Mouse (Mus musculus): ENCODE data around the gene Barx1. TPM values are rescaled to one million over a fixed set of nuclear protein-coding genes. Genes with fewer than 3 reads are reported as not detected.
A peak's percentile ranks its signal among the peaks of the same experiment; 100 is the strongest.

Barx1 gene
- polyA plus RNA-seq, 1 experiment from 2014 or later = 1.4 TPM

DNA sequence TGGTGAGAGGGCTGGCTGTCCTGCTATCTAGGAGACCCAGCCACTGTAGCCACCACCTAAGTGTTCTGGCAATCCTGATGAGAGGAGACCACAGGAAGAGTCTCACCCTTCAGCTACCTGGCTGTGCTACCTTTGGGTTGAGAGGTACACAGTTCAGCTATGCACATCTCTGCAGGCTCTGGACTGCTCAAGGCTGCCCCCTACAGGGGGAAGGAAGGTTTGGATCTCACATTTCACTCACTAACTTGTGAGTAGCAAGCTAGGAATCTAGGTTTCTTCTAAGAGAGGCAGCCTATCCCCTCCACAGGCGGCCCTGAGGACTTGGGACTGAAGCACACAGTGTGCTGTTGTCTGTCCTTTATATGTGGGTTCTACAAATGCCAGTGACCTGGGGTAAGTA is 16.6 kb downstream of the Barx1 start:
- no peak for ATAC-seq (replicated peaks; ENCODE audit: low FRiP score)
- H3K4me3 ChIP-seq (ENCODE audit: low read depth, low read length) = no peak overlapping the region
- H3K4me1 ChIP-seq (replicated peaks; ENCODE audit: control insufficient read depth, insufficient read depth, low read length) = no peaks in the 10 kb centered on the region

DNA sequence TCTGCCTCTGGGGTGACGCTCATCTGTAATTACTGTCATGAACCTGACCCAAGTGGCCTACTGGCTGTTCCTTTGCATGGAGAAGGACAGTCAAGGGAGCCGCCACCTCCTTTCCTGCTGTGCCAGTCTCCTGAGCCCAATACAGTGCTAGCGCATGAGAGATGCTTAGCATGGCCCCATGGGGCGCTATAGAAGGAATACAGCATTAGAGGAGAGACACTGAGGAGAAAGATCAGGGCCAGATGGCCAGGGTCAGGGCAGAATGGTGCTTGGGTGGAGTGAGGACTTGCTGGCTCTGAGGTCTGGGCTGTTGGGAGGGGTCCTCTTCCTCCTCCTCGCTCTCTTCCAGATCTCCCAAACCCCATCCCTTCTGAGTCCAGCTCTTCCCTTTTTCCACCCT is 23.9 kb downstream of the Barx1 start:
- H3K9ac ChIP-seq (ENCODE audit: low read length) = no peak overlapping the region
- DNase-seq (ENCODE audit: low spot score) (peak; percentile 47), ATAC-seq (replicated peaks; ENCODE audit: low FRiP score) (no peak)
- WGBS = 31% methylated on average over 5 of the region's 5 CpGs
- no peak overlapping the region for H3K27ac ChIP-seq (ENCODE audit: low read depth, low read length)
- no peaks in the 10 kb centered on the region for H3K36me3 ChIP-seq (ENCODE audit: control insufficient read depth, insufficient read depth, low read length)
- H3K9me3 ChIP-seq (ENCODE audit: control insufficient read depth, low read length) = peaks cover 4% of the 10 kb centered on the region; the same call in 1 of the 2 replicates
- H3K27me3 ChIP-seq (ENCODE audit: control insufficient read depth, insufficient read depth, low read length) = no peaks in the 10 kb centered on the region; the same call in 1 of the 2 replicates
- H3K4me3 ChIP-seq (ENCODE audit: low read depth, low read length) = no peak overlapping the region
- H3K4me1 ChIP-seq (replicated peaks; ENCODE audit: control insufficient read depth, insufficient read depth, low read length) = no peaks in the 10 kb centered on the region
- H3K4me2 ChIP-seq (ENCODE audit: low read depth, low read length, severe bottlenecking) = no peak overlapping the region

More for the DNA sequence above, 16.6 kb downstream of the Barx1 start:
- no peak overlapping the region for H3K27ac ChIP-seq (ENCODE audit: low read depth, low read length)
- H3K9ac ChIP-seq (ENCODE audit: low read length) = no peak overlapping the region
- no peaks in the 10 kb centered on the region; the same call in 1 of the 2 replicates for H3K9me3 ChIP-seq (ENCODE audit: control insufficient read depth, low read length)
- no peaks in the 10 kb centered on the region for H3K36me3 ChIP-seq (ENCODE audit: control insufficient read depth, insufficient read depth, low read length)
- 42% methylated on average over 1 of the region's 1 CpGs for WGBS
- peaks cover 2% of the 10 kb centered on the region; the same call in 1 of the 2 replicates for H3K27me3 ChIP-seq (ENCODE audit: control insufficient read depth, insufficient read depth, low read length)
- no peak overlapping the region for H3K4me2 ChIP-seq (ENCODE audit: low read depth, low read length, severe bottlenecking)
- no peak for DNase-seq (ENCODE audit: low spot score)

DNA sequence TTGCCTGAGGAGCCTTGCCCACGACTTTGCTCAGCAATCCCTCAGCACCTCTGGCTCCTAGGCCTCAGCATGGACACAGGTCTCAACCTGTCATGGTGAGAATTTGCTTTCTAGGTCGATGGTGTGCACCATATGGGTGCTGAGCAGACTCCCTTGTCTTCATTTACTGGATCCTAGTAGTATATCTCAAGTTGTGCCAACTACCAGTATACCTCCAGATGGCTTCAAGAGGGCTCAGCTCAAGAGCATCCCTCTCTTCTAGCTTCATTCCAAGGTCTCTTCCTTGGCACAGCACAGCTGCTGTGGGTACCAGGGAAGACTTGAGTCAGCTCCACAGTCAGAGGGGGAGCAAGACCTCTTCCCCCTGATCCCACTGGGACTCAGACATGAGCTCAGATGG is 29.2 kb downstream of the Barx1 start:
- Histone ChIP-seq H3K9ac (ENCODE audit: low read length) (no peak overlapping the region), H3K27ac (ENCODE audit: low read depth, low read length) (no peak overlapping the region), H3K4me3 (ENCODE audit: low read depth, low read length) (no peak overlapping the region), H3K4me1 (replicated peaks; ENCODE audit: control insufficient read depth, insufficient read depth, low read length) (no peaks in the 10 kb centered on the region), H3K9me3 (ENCODE audit: control insufficient read depth, low read length) (peaks cover 4% of the 10 kb centered on the region; the same call in 1 of the 2 replicates), H3K27me3 (ENCODE audit: control insufficient read depth, insufficient read depth, low read length) (no peaks in the 10 kb centered on the region; the same call in 1 of the 2 replicates), H3K4me2 (ENCODE audit: low read depth, low read length, severe bottlenecking) (no peak overlapping the region), H3K36me3 (ENCODE audit: control insufficient read depth, insufficient read depth, low read length) (no peaks in the 10 kb centered on the region)
- 56% methylated on average over 2 of the region's 2 CpGs for WGBS
- ATAC-seq (replicated peaks; ENCODE audit: low FRiP score) (no peak), DNase-seq (ENCODE audit: low spot score) (no peak)

DNA sequence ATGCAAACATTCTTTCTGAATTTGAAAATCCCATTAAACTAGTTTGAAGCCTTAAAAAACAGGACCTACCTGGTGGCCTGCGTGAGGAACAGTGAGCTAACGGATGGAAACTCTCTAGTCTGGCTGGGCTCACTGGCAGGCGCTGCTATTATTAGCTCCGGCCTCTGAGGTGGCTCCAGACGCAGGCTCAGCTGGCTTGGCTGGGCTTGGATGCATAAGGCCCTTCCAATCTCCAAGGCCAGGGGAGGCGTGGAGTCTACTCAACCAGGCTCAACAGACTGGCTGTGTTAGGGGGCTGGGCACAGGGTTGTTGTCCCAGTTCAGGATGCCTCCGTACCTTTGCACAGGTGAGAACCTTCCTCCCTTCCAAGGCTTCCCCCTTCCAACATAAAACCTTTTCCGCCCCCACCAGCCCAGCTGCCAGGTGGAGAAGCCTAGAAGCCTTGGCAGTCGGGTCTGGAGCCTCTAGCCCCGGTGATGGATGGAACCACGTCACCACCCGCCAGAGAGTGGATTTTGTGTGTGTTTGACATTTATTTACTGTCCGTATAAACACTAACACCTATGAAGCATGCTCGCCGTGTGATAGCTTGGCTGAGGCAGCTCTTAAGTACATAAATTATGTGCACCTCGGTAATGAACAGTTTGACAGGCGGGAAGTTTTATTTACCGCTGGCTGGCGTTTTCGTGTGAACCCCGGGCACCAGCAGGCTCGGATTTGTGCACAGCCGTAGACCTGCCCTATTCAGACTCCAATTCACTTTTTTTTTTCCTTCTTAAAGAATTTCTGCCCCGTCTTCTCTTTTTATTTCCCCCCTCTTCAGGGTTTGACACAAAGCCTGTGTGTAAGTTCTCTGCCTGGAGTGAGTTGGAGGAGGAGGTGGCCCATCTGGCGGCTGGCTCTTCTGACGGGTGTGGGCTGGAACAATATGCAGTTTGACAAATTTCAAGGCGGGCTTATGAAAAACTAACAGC is 31.6 kb downstream of the Barx1 start:
- Histone ChIP-seq H3K4me2 (ENCODE audit: low read depth, low read length, severe bottlenecking) (no peak overlapping the region), H3K27ac (ENCODE audit: low read depth, low read length) (no peak overlapping the region), H3K4me1 (replicated peaks; ENCODE audit: control insufficient read depth, insufficient read depth, low read length) (no peaks in the 10 kb centered on the region), H3K36me3 (ENCODE audit: control insufficient read depth, insufficient read depth, low read length) (no peaks in the 10 kb centered on the region), H3K9ac (ENCODE audit: low read length) (no peak overlapping the region), H3K27me3 (ENCODE audit: control insufficient read depth, insufficient read depth, low read length) (no peaks in the 10 kb centered on the region), H3K4me3 (ENCODE audit: low read depth, low read length) (no peak overlapping the region), H3K9me3 (ENCODE audit: control insufficient read depth, low read length) (peaks cover 4% of the 10 kb centered on the region; the same call in 1 of the 2 replicates)
- no peak for ATAC-seq (replicated peaks; ENCODE audit: low FRiP score)
- WGBS = 69% methylated on average over 27 of the region's 27 CpGs
- DNase-seq (ENCODE audit: low spot score) = no peak

DNA sequence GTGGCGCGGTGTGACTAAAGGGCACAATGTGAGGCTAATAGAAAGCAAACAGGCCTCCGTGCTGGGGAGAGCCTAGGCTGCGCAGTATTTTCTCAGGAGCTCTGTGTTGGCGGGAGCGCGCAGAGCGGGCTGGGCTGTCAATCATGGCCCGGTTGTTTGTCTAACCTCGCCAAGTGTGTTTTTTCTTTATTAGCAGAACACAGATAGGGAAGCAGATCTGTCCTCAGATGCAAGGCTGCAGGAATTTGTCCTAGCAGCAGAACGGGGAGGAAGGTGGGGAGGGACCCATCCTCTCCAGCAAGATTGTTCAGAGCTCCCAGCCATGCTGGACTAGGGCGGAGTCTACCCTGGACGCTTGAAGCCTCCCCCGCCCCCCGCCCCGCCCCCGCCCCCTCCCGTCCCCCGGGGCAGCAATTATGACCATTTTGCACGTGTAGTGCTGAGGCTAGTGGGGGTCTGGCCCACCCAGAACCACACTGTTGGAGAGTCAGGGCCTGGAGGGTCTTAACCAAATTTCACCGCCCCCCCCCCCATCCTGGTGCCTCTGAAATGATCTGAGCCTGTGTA is 43.7 kb downstream of the Barx1 start:
- Histone ChIP-seq H3K4me1 (replicated peaks; ENCODE audit: control insufficient read depth, insufficient read depth, low read length) (peaks cover 3% of the 10 kb centered on the region; the same call in 1 of the 2 replicates), H3K4me2 (ENCODE audit: low read depth, low read length, severe bottlenecking) (peak overlapping the region; percentile 63), H3K9ac (ENCODE audit: low read length) (peak overlapping the region; percentile 57; the same call in 1 of the 2 replicates), H3K9me3 (ENCODE audit: control insufficient read depth, low read length) (no peaks in the 10 kb centered on the region), H3K27ac (ENCODE audit: low read depth, low read length) (no peak overlapping the region), H3K4me3 (ENCODE audit: low read depth, low read length) (peak overlapping the region; percentile 34), H3K27me3 (ENCODE audit: control insufficient read depth, insufficient read depth, low read length) (peaks cover 3% of the 10 kb centered on the region; the same call in 1 of the 2 replicates), H3K36me3 (ENCODE audit: control insufficient read depth, insufficient read depth, low read length) (no peaks in the 10 kb centered on the region)
- ATAC-seq (replicated peaks; ENCODE audit: low FRiP score) (peak; percentile 74), DNase-seq (ENCODE audit: low spot score) (peak; percentile 73)
- 1% methylated on average over 21 of the region's 21 CpGs for WGBS

DNA sequence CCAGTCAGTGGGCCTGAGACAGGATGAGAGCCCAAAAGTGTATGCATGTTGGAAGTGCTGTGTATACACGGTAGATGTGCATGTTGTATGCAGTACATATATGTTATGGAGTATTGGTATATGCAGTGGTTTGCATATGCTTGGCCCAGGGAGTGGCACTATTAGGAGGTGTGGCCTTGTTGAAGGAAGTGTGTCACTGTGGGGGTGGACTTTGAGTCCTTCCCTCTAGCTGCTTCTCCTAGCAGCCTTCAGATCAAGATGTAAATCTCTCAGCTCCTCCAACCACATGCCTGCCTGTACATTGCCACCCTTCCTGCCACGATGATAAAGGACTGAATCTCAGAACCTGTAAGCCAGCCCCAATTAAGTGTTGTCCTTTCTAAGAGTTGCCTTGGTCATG is 49.9 kb downstream of the Barx1 start:
- DNase-seq (ENCODE audit: low spot score) (no peak), ATAC-seq (replicated peaks; ENCODE audit: low FRiP score) (no peak)
- Histone ChIP-seq H3K4me1 (replicated peaks; ENCODE audit: control insufficient read depth, insufficient read depth, low read length) (no peaks in the 10 kb centered on the region), H3K9ac (ENCODE audit: low read length) (no peak overlapping the region), H3K4me2 (ENCODE audit: low read depth, low read length, severe bottlenecking) (no peak overlapping the region), H3K27ac (ENCODE audit: low read depth, low read length) (no peak overlapping the region), H3K9me3 (ENCODE audit: control insufficient read depth, low read length) (no peaks in the 10 kb centered on the region), H3K36me3 (ENCODE audit: control insufficient read depth, insufficient read depth, low read length) (no peaks in the 10 kb centered on the region), H3K27me3 (ENCODE audit: control insufficient read depth, insufficient read depth, low read length) (no peaks in the 10 kb centered on the region), H3K4me3 (ENCODE audit: low read depth, low read length) (no peak overlapping the region)
- WGBS = 83% methylated on average over 2 of the region's 2 CpGs

DNA sequence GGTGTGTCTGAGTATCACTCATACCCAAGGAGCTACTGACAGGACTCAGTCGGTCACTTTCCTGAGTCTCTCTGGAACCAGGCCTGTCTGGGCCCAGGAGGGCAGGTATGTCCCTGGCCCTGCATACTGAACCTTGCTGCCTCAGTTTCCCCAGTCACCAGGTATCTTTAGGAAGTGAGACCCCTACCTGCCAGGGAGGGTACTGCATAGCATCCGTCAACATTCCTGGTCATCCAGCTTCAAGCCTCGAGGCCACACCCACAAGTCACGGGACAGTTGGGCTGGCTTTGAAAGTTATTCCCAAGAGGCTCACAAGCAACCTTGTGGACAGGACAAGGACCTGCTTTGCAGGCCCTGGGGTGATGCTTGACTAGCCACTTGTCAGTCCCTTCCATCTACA is 53.3 kb downstream of the Barx1 start:
- 60% methylated on average over 4 of the region's 4 CpGs for WGBS
- H3K9ac ChIP-seq (ENCODE audit: low read length) = no peak overlapping the region
- H3K4me1 ChIP-seq (replicated peaks; ENCODE audit: control insufficient read depth, insufficient read depth, low read length) = no peaks in the 10 kb centered on the region
- no peaks in the 10 kb centered on the region for H3K36me3 ChIP-seq (ENCODE audit: control insufficient read depth, insufficient read depth, low read length)
- ATAC-seq (replicated peaks; ENCODE audit: low FRiP score) = no peak
- H3K27ac ChIP-seq (ENCODE audit: low read depth, low read length) = no peak overlapping the region
- no peaks in the 10 kb centered on the region for H3K27me3 ChIP-seq (ENCODE audit: control insufficient read depth, insufficient read depth, low read length)
- H3K4me2 ChIP-seq (ENCODE audit: low read depth, low read length, severe bottlenecking) = no peak overlapping the region
- no peak for DNase-seq (ENCODE audit: low spot score)
- H3K9me3 ChIP-seq (ENCODE audit: control insufficient read depth, low read length) = peaks cover 5% of the 10 kb centered on the region; the same call in 1 of the 2 replicates
- H3K4me3 ChIP-seq (ENCODE audit: low read depth, low read length) = no peak overlapping the region
